In genomic region chr15:102100996-102101671, GRCm38 (mm10) we compare ENCODE assay signal across 8 mouse cellular contexts. TPM values are rescaled to one million over a fixed set of nuclear protein-coding genes. Genes with fewer than 3 reads are reported as not detected.
DNase-seq lines count a peak whose midpoint lies in the region; ATAC-seq and TF ChIP-seq lines count a peak whose summit lies in the region.

No protein-coding gene starts in this region.

- H3K4me3 ChIP-seq in ES-E14 (ENCODE audit: insufficient read depth in 1 of 2, low read depth in 1 of 2, low read length in 2 of 2, poor library complexity in 1 of 2, severe bottlenecking in 1 of 2): peak overlapping the region; percentile 70 to 79
- H3K4me3 ChIP-seq in forebrain, embryonic 15.5 days: peak overlapping the region; percentile 2; the same call in 1 of the 2 replicates

- ATAC-seq in cerebellum, adult (ENCODE audit: insufficient number of reproducible peaks, low FRiP score, low TSS enrichment): no peak
- ATAC-seq in forebrain, embryonic 15.5 days (replicated peaks): no peak
- ATAC-seq in megakaryocyte-erythroid progenitor cell, adult 5-6 weeks (replicated peaks; ENCODE audit: low FRiP score, low TSS enrichment, poor library complexity, severe bottlenecking): no peak
- no peak for ATAC-seq in CD4-positive, CD25-positive, alpha-beta regulatory T cell, adult 4 months

- peak overlapping the region; percentile 20; the same call in 1 of the 2 replicates for H3K9ac ChIP-seq in ES-E14 (ENCODE audit: insufficient read depth, low read depth, low read length, poor library complexity, severe bottlenecking)
- H3K9ac ChIP-seq in forebrain, embryonic 15.5 days (replicated peaks): 0 out of 2 replicates have a peak overlapping the region, but pooled peaks have one; percentile 57

- WGBS in forebrain, embryonic 15.5 days: 28% methylated on average over 10 of the region's 10 CpGs

- H3K27ac ChIP-seq in ES-E14 (ENCODE audit: insufficient read depth, low read depth, low read length, poor library complexity, severe bottlenecking): no peak overlapping the region
- peak overlapping the region; percentile 31; the same call in 1 of the 2 replicates for H3K27ac ChIP-seq in forebrain, embryonic 15.5 days (replicated peaks)

- H3K36me3 ChIP-seq in ES-E14 (ENCODE audit: control insufficient read depth, insufficient read depth, low read length, poor library complexity, severe bottlenecking): peaks cover 17% of the 10 kb centered on the region
- peaks cover 21% of the 10 kb centered on the region for H3K36me3 ChIP-seq in forebrain, embryonic 15.5 days

- no peaks in the 10 kb centered on the region for H3K9me3 ChIP-seq in ES-E14 (ENCODE audit: control insufficient read depth, insufficient read depth, low read depth, low read length)
- no peaks in the 10 kb centered on the region for H3K9me3 ChIP-seq in forebrain, embryonic 15.5 days

- DNase-seq in cerebellum, postnatal 14 days: peak; percentile 35 to 51
- DNase-seq in ES-E14 (ENCODE audit: low read depth, low spot score): no peak
- peak; percentile 71 for DNase-seq in kidney, adult 9 months
- peak; percentile 60 to 85 for DNase-seq in lung, postnatal 4 days

- H3K27me3 ChIP-seq in forebrain, embryonic 15.5 days: peaks cover 5% of the 10 kb centered on the region; the same call in 1 of the 2 replicates

- in situ Hi-C loops in ES-E14 (cut with MboI; ENCODE audit: low sequenced_read_pairs in 2 of 2, unreplicated experiment in 2 of 2): no loop called here

- peak overlapping the region; percentile 85 for H3K4me2 ChIP-seq in forebrain, embryonic 15.5 days (replicated peaks)

- peaks cover 7 to 45% of the 10 kb centered on the region in 2 experiments; a peak in 3 of 4 replicates for H3K4me1 ChIP-seq in ES-E14 (ENCODE audit: control insufficient read depth in 2 of 2, insufficient read depth in 2 of 2, low read length in 2 of 2, poor library complexity in 1 of 2)
- peaks cover 32% of the 10 kb centered on the region for H3K4me1 ChIP-seq in forebrain, embryonic 15.5 days

TF ChIP-seq in ES-E14, 5 proteins besides CTCF, POLR2A, EP300 and RAD21:
- TF ChIP-seq MAFK (IDR thresholded peaks at IDR 0.05; ENCODE audit: insufficient read depth, low read depth, low read length) (no peak), CHD2 (IDR thresholded peaks at IDR 0.05; ENCODE audit: low read depth, low read length) (no peak), ZNF384 (IDR thresholded peaks at IDR 0.05; ENCODE audit: low read depth, low read length) (no peak), ZC3H11A (IDR thresholded peaks at IDR 0.05; ENCODE audit: borderline replicate concordance, low read depth, low read length) (no peak), HCFC1 (IDR thresholded peaks at IDR 0.05; ENCODE audit: borderline replicate concordance, insufficient read depth, low read length) (no peak)
TF ChIP-seq in ES-E14: peak in this region for 0.

RNA-seq across cellular contexts. Expression of gene Tns2, which starts 0.9 kb away (rescaled TPM):
- 4.5 and 4.9 TPM in 2 replicates for total RNA-seq in ES-E14 (2012; rRNA removed)
- polyA plus RNA-seq in forebrain, embryonic 15.5 days (2015; fragmentation: Nextera tagmentation; extraction: Ambion mirVana): 4.9 and 6.9 TPM in 2 replicates
- not detected in 2 replicates for total RNA-seq in megakaryocyte-erythroid progenitor cell, adult 5-6 weeks (2014; fragmentation: Nextera tagmentation)
- total RNA-seq in megakaryocyte-erythroid progenitor cell, adult 5-6 weeks (2017): not detected in 2 replicates
- polyA plus RNA-seq in CD4-positive, CD25-positive, alpha-beta regulatory T cell, adult 4 months (2017; shearing (Covaris generic)): 1 to 10 TPM; 1.1 to 2.3 TPM

RNA-seq across cellular contexts. Expression of gene Eif4b, which starts 27.6 kb away (rescaled TPM):
- 361 and 417 TPM in 2 replicates for total RNA-seq in ES-E14 (2012; rRNA removed)
- 98.9 and 99.5 TPM in 2 replicates for polyA plus RNA-seq in forebrain, embryonic 15.5 days (2015; fragmentation: Nextera tagmentation; extraction: Ambion mirVana)
- total RNA-seq in megakaryocyte-erythroid progenitor cell, adult 5-6 weeks (2014; fragmentation: Nextera tagmentation): 328 and 355 TPM in 2 replicates
- 527 and 549 TPM in 2 replicates for total RNA-seq in megakaryocyte-erythroid progenitor cell, adult 5-6 weeks (2017)
- polyA plus RNA-seq in CD4-positive, CD25-positive, alpha-beta regulatory T cell, adult 4 months (2017; shearing (Covaris generic)): 100 to 1,000 TPM; 123 to 189 TPM

RNA-seq across cellular contexts. Expression of gene Spryd3, which starts 34.9 kb away (rescaled TPM):
- 22.7 and 34.8 TPM in 2 replicates for total RNA-seq in ES-E14 (2012; rRNA removed)
- polyA plus RNA-seq in forebrain, embryonic 15.5 days (2015; fragmentation: Nextera tagmentation; extraction: Ambion mirVana): 38.2 and 42.9 TPM in 2 replicates
- 19.6 and 21.5 TPM in 2 replicates for total RNA-seq in megakaryocyte-erythroid progenitor cell, adult 5-6 weeks (2014; fragmentation: Nextera tagmentation)
- total RNA-seq in megakaryocyte-erythroid progenitor cell, adult 5-6 weeks (2017): 14.4 and 18.7 TPM in 2 replicates
- polyA plus RNA-seq in CD4-positive, CD25-positive, alpha-beta regulatory T cell, adult 4 months (2017; shearing (Covaris generic)): 10 to 100 TPM; 28.8 to 65.3 TPM

RNA-seq across cellular contexts. Expression of gene Igfbp6, which starts 43.0 kb away (rescaled TPM):
- 4.2 and 7.5 TPM in 2 replicates for total RNA-seq in ES-E14 (2012; rRNA removed)
- 1.2 and 1.4 TPM in 2 replicates for polyA plus RNA-seq in forebrain, embryonic 15.5 days (2015; fragmentation: Nextera tagmentation; extraction: Ambion mirVana)
- total RNA-seq in megakaryocyte-erythroid progenitor cell, adult 5-6 weeks (2014; fragmentation: Nextera tagmentation): not detected in 2 replicates
- not detected in 2 replicates for total RNA-seq in megakaryocyte-erythroid progenitor cell, adult 5-6 weeks (2017)
- polyA plus RNA-seq in CD4-positive, CD25-positive, alpha-beta regulatory T cell, adult 4 months (2017; shearing (Covaris generic)): under 1 TPM in 1 of 2 experiments, not detected in 1; 0.60 TPM

RNA-seq across cellular contexts. Expression of gene Soat2, which starts 49.2 kb away (rescaled TPM):
- 5.3 and 9.5 TPM in 2 replicates for total RNA-seq in ES-E14 (2012; rRNA removed)
- polyA plus RNA-seq in forebrain, embryonic 15.5 days (2015; fragmentation: Nextera tagmentation; extraction: Ambion mirVana): not detected in 2 replicates
- total RNA-seq in megakaryocyte-erythroid progenitor cell, adult 5-6 weeks (2014; fragmentation: Nextera tagmentation): 12.8 and 15.4 TPM in 2 replicates
- total RNA-seq in megakaryocyte-erythroid progenitor cell, adult 5-6 weeks (2017): 8.9 and 11.2 TPM in 2 replicates
- 1 to 10 TPM in 1 of 2 experiments, under 1 TPM in 1; 0.69 to 1.0 TPM for polyA plus RNA-seq in CD4-positive, CD25-positive, alpha-beta regulatory T cell, adult 4 months (2017; shearing (Covaris generic))
